Mouse (Mus musculus) brain, embryonic 14.5 days (tissue): ENCODE data around the gene Adsl.

Experiments
- CTCF ChIP-seq: fragments of 200-500 bp; IDR thresholded peaks from 2 replicates; pipeline ENCODE4 v1.5.1; 2012; ENCODE audit warnings: inconsistent platforms, mild to moderate bottlenecking, moderate library complexity, borderline replicate concordance; ENCODE audit not compliant: insufficient read depth, insufficient read length; ENCODE audit errors: extremely low read depth
- POLR2A ChIP-seq: fragments of 200-500 bp; IDR thresholded peaks from 2 replicates; pipeline ENCODE4 v1.6.1; 2012; ENCODE audit warnings: mild to moderate bottlenecking, inconsistent platforms, borderline replicate concordance; ENCODE audit not compliant: poor library complexity, insufficient read depth, insufficient read length, severe bottlenecking; ENCODE audit errors: extremely low read depth

- TF ChIP-seq CTCF, result no peak
- TF ChIP-seq POLR2A, result no peak
These were observed 6.6 kb downstream of the Adsl start for GRCm38 (mm10) chr15:80954861-80955260.
